Mouse (Mus musculus) kidney, embryonic 14.5 days (tissue): Measurements from ENCODE around the gene Rdh16f2. TPM values are rescaled to one million over a fixed set of nuclear protein-coding genes. Genes with fewer than 3 reads are reported as not detected.
"Not testable (repeated sequence)": the region's sequence is repeated elsewhere in the genome, so short reads cannot be mapped to it uniquely, and the experiment has no call there.

Experiments
- ATAC-seq: fragments of 200-750 bp; cut with Nextera tagmentation; 2 replicates; pipeline ENCODE4 v1.8.0; 2017; ENCODE audit warnings: moderate number of reproducible peaks, mild to moderate bottlenecking, moderate TSS enrichment, moderate library complexity; ENCODE audit not compliant: low FRiP score, low TSS enrichment
- H3K27ac ChIP-seq: fragments of 300-500 bp; sonication (generic); 2 replicates; pipeline ENCODE4 v1.5.1; 2014; ENCODE audit warnings: low read depth, mild to moderate bottlenecking, low read length, moderate library complexity, mixed read lengths
- H3K27me3 ChIP-seq: fragments of 300-500 bp; sonication (generic); 2 replicates; pipeline ENCODE4 v1.6.1; 2014; ENCODE audit warnings: mild to moderate bottlenecking, low read length; ENCODE audit not compliant: control insufficient read depth, insufficient read depth
- H3K36me3 ChIP-seq: fragments of 300-500 bp; sonication (generic); 2 replicates; pipeline ENCODE4 v1.6.1; 2014; ENCODE audit warnings: low read length, mixed read lengths; ENCODE audit not compliant: control insufficient read depth, insufficient read depth
- H3K4me1 ChIP-seq: fragments of 300-500 bp; sonication (generic); 2 replicates; pipeline ENCODE4 v1.6.1; 2014; ENCODE audit warnings: low read length, mixed read lengths; ENCODE audit not compliant: control insufficient read depth, insufficient read depth
- H3K4me2 ChIP-seq: fragments of 300-500 bp; sonication (generic); replicated peaks from 2 replicates; pipeline ENCODE4 v1.6.1; 2014; ENCODE audit warnings: low read depth, mild to moderate bottlenecking, low read length
- H3K4me3 ChIP-seq: fragments of 300-500 bp; sonication (generic); 2 replicates; pipeline ENCODE4 v1.5.1; 2014; ENCODE audit warnings: mild to moderate bottlenecking, low read length
- H3K9ac ChIP-seq: fragments of 300-500 bp; sonication (generic); 2 replicates; pipeline ENCODE4 v1.6.1; 2014; ENCODE audit warnings: low read depth, mild to moderate bottlenecking, low read length, moderate library complexity
- H3K9me3 ChIP-seq: fragments of 300-500 bp; sonication (generic); 2 replicates; pipeline ENCODE4 v1.6.1; 2016; ENCODE audit warnings: low read length; ENCODE audit not compliant: control insufficient read depth
- WGBS: fragments of 180-500 bp; shearing (Covaris S2); extraction: QIAGEN DNeasy Blood & Tissue Kit; methylation state at CpG from one replicate; pipeline ENCODE4 v1.1.7; 2014; 5-methylcytosine and 5-hydroxymethylcytosine counted together
- polyA plus RNA-seq: library from polyadenylated mRNA; unstranded; fragments of >200 nt; fragmentation: Nextera tagmentation; extraction: Ambion mirVana; gene quantifications from 2 replicates; pipeline ENCODE4 v1.2.1, GENCODE M21; 2014

Rdh16f2 gene
- not detected in 2 replicates for polyA plus RNA-seq

- ATAC-seq = no peak
- H3K27ac ChIP-seq = no peak within 1 kb of the TSS
- peaks cover 3% of the 10 kb centered on the region; the same call in 1 of the 2 replicates for H3K9me3 ChIP-seq
- H3K4me1 ChIP-seq = no peaks in the 10 kb centered on the region
- H3K4me2 ChIP-seq = no peak within 1 kb of the TSS
- H3K4me3 ChIP-seq = no peak within 1 kb of the TSS
- H3K9ac ChIP-seq = no peak within 1 kb of the TSS
- WGBS = 87% methylated on average over 3 of the region's 3 CpGs
- H3K36me3 ChIP-seq = no peaks in the 10 kb centered on the region
- no peaks in the 10 kb centered on the region for H3K27me3 ChIP-seq
Observed at GRCm38 (mm10) chr10:127866232-127866631, at the start of gene Rdh16f2. Gene Rdh16f2, plus strand, starts transcription at chr10:127866474.

- H3K9me3 ChIP-seq, H3K4me3 ChIP-seq, H3K4me1 ChIP-seq, ATAC-seq, H3K4me2 ChIP-seq, H3K9ac ChIP-seq, H3K36me3 ChIP-seq, H3K27me3 ChIP-seq, H3K27ac ChIP-seq: not testable (repeated sequence)
- 73% methylated on average over 4 of the region's 4 CpGs for WGBS
Observed at GRCm38 (mm10) chr10:127817268-127817910, 48.9 kb upstream of the Rdh16f2 start.

GRCm38 (mm10) chr10:127821806-127822205, 44.5 kb upstream of the Rdh16f2 start:
- H3K27me3 ChIP-seq, H3K27ac ChIP-seq, H3K36me3 ChIP-seq, H3K4me2 ChIP-seq, H3K4me3 ChIP-seq, H3K4me1 ChIP-seq, H3K9me3 ChIP-seq, ATAC-seq, H3K9ac ChIP-seq: not testable (repeated sequence)
- WGBS = 94% methylated on average over 2 of the region's 2 CpGs

- ATAC-seq = no peak
- no peaks in the 10 kb centered on the region for H3K36me3 ChIP-seq
Observed at GRCm38 (mm10) chr10:127825386-127825785, 40.9 kb upstream of the Rdh16f2 start.

GRCm38 (mm10) chr10:127829121-127829520, 37.2 kb upstream of the Rdh16f2 start:
- Histone ChIP-seq H3K9me3 (peaks cover 5% of the 10 kb centered on the region; the same call in 1 of the 2 replicates), H3K4me1 (no peaks in the 10 kb centered on the region)

More at GRCm38 (mm10) chr10:127825386-127825785, 40.9 kb upstream of the Rdh16f2 start:
- no peaks in the 10 kb centered on the region for H3K27me3 ChIP-seq
- H3K4me3 ChIP-seq = no peak overlapping the region
- H3K4me1 ChIP-seq = no peaks in the 10 kb centered on the region
- H3K27ac ChIP-seq = no peak overlapping the region
- no peak overlapping the region for H3K9ac ChIP-seq
- WGBS = 82% methylated on average over 6 of the region's 6 CpGs
- peaks cover 9% of the 10 kb centered on the region; the same call in 1 of the 2 replicates for H3K9me3 ChIP-seq
- no peak overlapping the region for H3K4me2 ChIP-seq

GRCm38 (mm10) chr10:127834186-127834585, 32.1 kb upstream of the Rdh16f2 start:
- H3K4me1 ChIP-seq, ATAC-seq, H3K36me3 ChIP-seq, H3K27me3 ChIP-seq, H3K4me3 ChIP-seq, H3K4me2 ChIP-seq, H3K27ac ChIP-seq, H3K9ac ChIP-seq, H3K9me3 ChIP-seq: not testable (repeated sequence)
- WGBS = 83% methylated on average over 1 of the region's 1 CpGs

More at GRCm38 (mm10) chr10:127829121-127829520, 37.2 kb upstream of the Rdh16f2 start:
- H3K27me3 ChIP-seq = no peaks in the 10 kb centered on the region
- no peak overlapping the region for H3K27ac ChIP-seq
- no peak for ATAC-seq
- no peaks in the 10 kb centered on the region for H3K36me3 ChIP-seq
- H3K9ac ChIP-seq = no peak overlapping the region
- H3K4me3 ChIP-seq = no peak overlapping the region
- no peak overlapping the region for H3K4me2 ChIP-seq
- WGBS = 64% methylated on average over 3 of the region's 3 CpGs

- peak overlapping the region; percentile 59; the same call in 1 of the 2 replicates for H3K27ac ChIP-seq
- WGBS = 64% methylated on average over 5 of the region's 5 CpGs
- no peaks in the 10 kb centered on the region for H3K27me3 ChIP-seq
- H3K9ac ChIP-seq = no peak overlapping the region
- H3K36me3 ChIP-seq = no peaks in the 10 kb centered on the region
- no peak overlapping the region for H3K4me3 ChIP-seq
- H3K4me1 ChIP-seq = no peaks in the 10 kb centered on the region
- ATAC-seq = no peak
- no peak overlapping the region for H3K4me2 ChIP-seq
- no peaks in the 10 kb centered on the region for H3K9me3 ChIP-seq
Observed at GRCm38 (mm10) chr10:127835292-127835691, 31.0 kb upstream of the Rdh16f2 start.

GRCm38 (mm10) chr10:127837793-127838192, 28.5 kb upstream of the Rdh16f2 start:
- WGBS = 92% methylated on average over 5 of the region's 5 CpGs
- not testable (repeated sequence) for H3K9me3 ChIP-seq

GRCm38 (mm10) chr10:127838539-127838938, 27.7 kb upstream of the Rdh16f2 start:
- H3K36me3 ChIP-seq = no peaks in the 10 kb centered on the region
- H3K4me3 ChIP-seq = no peak overlapping the region
- no peak overlapping the region for H3K4me2 ChIP-seq
- no peaks in the 10 kb centered on the region for H3K27me3 ChIP-seq
- WGBS = 87% methylated on average over 2 of the region's 2 CpGs
- no peak overlapping the region for H3K9ac ChIP-seq
- ATAC-seq = no peak
- no peaks in the 10 kb centered on the region for H3K4me1 ChIP-seq
- no peaks in the 10 kb centered on the region for H3K9me3 ChIP-seq
- H3K27ac ChIP-seq = no peak overlapping the region

More at GRCm38 (mm10) chr10:127837793-127838192, 28.5 kb upstream of the Rdh16f2 start:
- not testable (repeated sequence) for H3K27ac ChIP-seq, H3K4me1 ChIP-seq, H3K4me3 ChIP-seq, ATAC-seq, H3K36me3 ChIP-seq, H3K9ac ChIP-seq, H3K4me2 ChIP-seq, H3K27me3 ChIP-seq
